Mouse (Mus musculus) heart, embryonic 10.5 days (tissue): Measurements from ENCODE around the gene Ttc9c. TPM values are rescaled to one million over a fixed set of nuclear protein-coding genes. Genes with fewer than 3 reads are reported as not detected.
A peak's percentile ranks its signal among the peaks of the same experiment; 100 is the strongest.

Source experiments
- DNase-seq: peaks from one replicate; pipeline ENCODE4 v3.0.0-alpha.2; 2017; ENCODE audit warnings: low spot score
- H3K27ac ChIP-seq: fragments of 300-500 bp; sonication (generic); 2 replicates; pipeline ENCODE4 v1.5.1; 2016; ENCODE audit warnings: mild to moderate bottlenecking
- H3K27me3 ChIP-seq: fragments of 300-500 bp; sonication (generic); 2 replicates; pipeline ENCODE4 v1.6.1; 2016; ENCODE audit warnings: mild to moderate bottlenecking; ENCODE audit not compliant: poor library complexity, insufficient read depth, severe bottlenecking
- H3K36me3 ChIP-seq: fragments of 300-500 bp; sonication (generic); 2 replicates; pipeline ENCODE4 v1.6.1; 2016; ENCODE audit warnings: mild to moderate bottlenecking, moderate library complexity
- H3K4me1 ChIP-seq: fragments of 300-500 bp; sonication (generic); 2 replicates; pipeline ENCODE4 v1.6.1; 2016; ENCODE audit warnings: mild to moderate bottlenecking
- H3K4me3 ChIP-seq: fragments of 300-500 bp; sonication (generic); 2 replicates; pipeline ENCODE4 v1.5.1; 2016; ENCODE audit warnings: mild to moderate bottlenecking, moderate library complexity
- H3K9me3 ChIP-seq: fragments of 300-500 bp; sonication (generic); 2 replicates; pipeline ENCODE4 v1.6.1; 2016; ENCODE audit warnings: mild to moderate bottlenecking, moderate library complexity
- WGBS: fragments of 180-500 bp; shearing (Covaris S2); methylation state at CpG from one replicate; pipeline ENCODE4 v1.1.7; 2016; 5-methylcytosine and 5-hydroxymethylcytosine counted together
- polyA plus RNA-seq: library from polyadenylated mRNA; unstranded; fragments of >200 nt; fragmentation: Nextera tagmentation; extraction: Ambion mirVana; gene quantifications from 2 replicates; pipeline ENCODE4 v1.2.1, GENCODE M21; 2016

Ttc9c gene
- polyA plus RNA-seq, 1 experiment from 2014 or later, result 51.3 TPM

DNA sequence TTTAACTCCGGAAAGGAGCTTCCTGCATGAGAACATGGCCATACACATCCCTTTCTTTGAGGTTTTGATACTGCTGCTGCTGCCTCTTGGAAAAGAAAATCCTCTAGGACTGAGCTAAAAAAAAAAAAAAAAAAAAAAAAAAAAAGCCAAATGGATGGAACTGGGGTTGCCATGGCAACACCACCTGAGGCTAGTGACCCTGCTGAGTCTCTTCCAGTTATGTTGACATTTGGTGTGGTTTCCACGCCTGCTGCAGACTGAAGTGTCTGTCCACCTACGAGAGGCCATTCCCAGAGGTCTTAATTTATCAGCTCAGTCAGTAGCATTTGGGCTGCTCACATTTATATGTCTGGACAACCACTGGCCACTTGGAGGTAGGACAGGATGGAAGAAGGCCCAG lies 30.6 kb downstream of the Ttc9c start:
- H3K27me3 ChIP-seq, result no peaks in the 10 kb centered on the region
- peaks cover 26% of the 10 kb centered on the region for H3K36me3 ChIP-seq
- WGBS, result 27% methylated on average over 3 of the region's 3 CpGs
- H3K27ac ChIP-seq, result no peak overlapping the region
- H3K9me3 ChIP-seq, result no peaks in the 10 kb centered on the region
- no peak for DNase-seq
- H3K4me1 ChIP-seq, result peaks cover 11% of the 10 kb centered on the region; the same call in 1 of the 2 replicates
- H3K4me3 ChIP-seq, result no peak overlapping the region

DNA sequence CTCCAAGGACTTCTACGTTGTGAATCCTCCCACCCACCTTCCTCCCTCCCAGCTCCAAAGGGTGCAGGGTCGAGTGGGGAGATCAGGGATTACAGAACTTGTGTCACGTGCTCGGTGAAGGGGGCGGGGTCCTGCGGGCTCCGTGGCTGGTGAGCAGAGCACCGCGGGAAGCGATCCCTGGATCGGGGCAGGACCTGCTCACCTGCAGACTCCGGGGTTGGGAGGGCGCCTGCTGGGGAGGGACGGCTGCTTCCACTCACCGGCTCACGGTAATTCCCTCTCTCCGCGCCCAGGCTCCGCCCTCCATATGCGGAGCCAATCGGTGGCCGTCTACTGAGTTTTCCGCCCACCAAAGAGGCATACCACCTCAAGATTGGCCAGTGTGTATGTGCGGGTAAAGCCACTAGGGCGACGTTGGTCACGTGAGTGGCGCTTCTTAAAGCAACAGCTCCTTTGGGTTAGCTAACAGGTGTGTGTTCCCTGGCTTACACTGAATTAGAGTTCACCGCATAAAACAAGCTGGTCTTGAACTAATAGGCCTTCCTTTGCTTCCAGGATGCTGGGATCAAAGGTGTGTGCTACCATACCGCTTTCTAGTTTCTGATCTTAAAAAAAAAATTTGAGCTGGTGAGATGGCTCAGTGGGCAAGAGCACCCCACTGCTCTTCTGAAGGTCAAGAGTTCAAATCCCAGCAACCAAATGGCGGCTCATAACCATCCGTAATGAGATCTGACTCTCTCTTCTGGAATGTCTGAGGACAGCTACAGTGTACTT lies 32.9 kb downstream of the Ttc9c start, which contains the start of gene Taf6l:
Gene Taf6l, minus strand, starts transcription at position 410 of the 774 bp plus-strand sequence.
- peak within 1 kb of the TSS; percentile 83 for H3K4me3 ChIP-seq
- peaks cover 11% of the 10 kb centered on the region; the same call in 1 of the 2 replicates for H3K4me1 ChIP-seq
- H3K9me3 ChIP-seq, result no peaks in the 10 kb centered on the region
- H3K27me3 ChIP-seq, result no peaks in the 10 kb centered on the region
- peaks cover 35% of the 10 kb centered on the region for H3K36me3 ChIP-seq
- 1% methylated on average over 32 of the region's 32 CpGs for WGBS
- DNase-seq, result peak; percentile 98
- peak within 1 kb of the TSS; percentile 92 for H3K27ac ChIP-seq

DNA sequence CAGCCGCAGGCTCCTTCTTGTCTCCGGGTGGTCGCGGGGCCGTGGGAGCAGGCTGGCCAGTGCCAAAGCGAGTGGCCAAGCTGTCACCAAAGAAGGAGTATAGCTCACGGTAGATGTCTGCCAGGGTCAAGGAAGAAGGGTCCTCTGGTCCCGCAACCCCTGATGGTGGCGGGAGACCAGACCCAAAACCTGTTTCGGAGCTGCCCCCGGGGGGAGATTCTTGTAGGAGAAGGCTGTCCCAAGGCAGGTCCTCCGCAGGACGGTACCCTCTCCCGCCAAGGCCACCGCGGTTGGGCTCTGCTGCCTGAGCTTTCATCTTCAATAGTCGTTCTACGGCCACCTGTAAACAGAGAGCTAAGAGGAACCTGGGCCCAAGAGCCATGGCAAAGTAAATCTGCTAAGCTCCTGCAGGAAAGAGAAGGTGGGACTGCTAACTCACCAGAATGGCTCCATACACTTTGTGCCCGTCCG lies 44.1 kb downstream of the Ttc9c start:
- Histone ChIP-seq H3K9me3 (no peaks in the 10 kb centered on the region), H3K4me1 (peaks cover 35% of the 10 kb centered on the region), H3K27ac (peak overlapping the region; percentile 96), H3K4me3 (peak overlapping the region; percentile 88), H3K36me3 (peaks cover 44% of the 10 kb centered on the region), H3K27me3 (no peaks in the 10 kb centered on the region)
- no peak for DNase-seq
- 5% methylated on average over 20 of the region's 20 CpGs for WGBS

DNA sequence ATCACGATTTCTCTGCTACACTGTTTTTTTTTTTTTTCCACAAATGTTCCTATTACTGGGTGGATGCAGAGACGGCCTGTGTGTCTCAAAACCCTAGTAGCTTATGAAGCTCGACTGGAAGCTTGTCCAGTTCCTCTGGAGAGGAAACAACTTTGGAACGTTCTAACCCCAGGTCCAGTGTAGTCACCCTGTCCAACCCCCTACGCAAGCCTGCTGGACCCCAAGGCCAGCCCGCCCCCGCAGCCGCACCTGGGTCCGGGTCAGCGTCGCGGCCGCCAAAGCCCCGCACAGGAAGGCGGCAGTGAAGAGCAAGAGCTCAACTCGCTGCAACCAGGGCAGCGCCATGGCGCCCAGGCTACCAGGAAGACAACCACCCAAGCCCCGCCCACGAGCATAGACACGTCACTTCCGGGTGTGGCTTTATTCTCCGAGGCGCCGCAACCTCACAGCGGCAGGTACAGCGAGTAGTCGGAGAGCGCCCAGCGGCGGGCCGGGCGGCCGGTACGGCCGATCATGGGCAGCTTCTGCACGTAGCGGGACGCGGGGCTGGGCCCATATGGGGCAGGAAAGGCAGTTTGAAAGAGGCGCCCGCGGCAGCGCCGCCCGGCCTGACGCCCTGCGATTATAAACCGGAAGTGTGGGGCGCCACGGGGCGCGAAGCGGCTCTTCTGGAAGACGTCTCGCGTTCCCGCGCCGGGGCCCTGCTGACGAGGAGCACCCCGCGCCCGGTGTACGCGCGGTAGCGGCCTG lies 44.9 kb downstream of the Ttc9c start, which contains the start of gene Tmem179b:
Gene Tmem179b, minus strand, starts transcription at position 382 of the 750 bp plus-strand sequence.
- H3K4me3 ChIP-seq, result peak within 1 kb of the TSS; percentile 88
- DNase-seq, result peak; percentile 98
- H3K27ac ChIP-seq, result peak within 1 kb of the TSS; percentile 96
- no peaks in the 10 kb centered on the region for H3K9me3 ChIP-seq
- H3K27me3 ChIP-seq, result no peaks in the 10 kb centered on the region
- peaks cover 35% of the 10 kb centered on the region for H3K4me1 ChIP-seq
- H3K36me3 ChIP-seq, result peaks cover 45% of the 10 kb centered on the region
- under 1% methylated on average over 68 of the region's 68 CpGs for WGBS

DNA sequence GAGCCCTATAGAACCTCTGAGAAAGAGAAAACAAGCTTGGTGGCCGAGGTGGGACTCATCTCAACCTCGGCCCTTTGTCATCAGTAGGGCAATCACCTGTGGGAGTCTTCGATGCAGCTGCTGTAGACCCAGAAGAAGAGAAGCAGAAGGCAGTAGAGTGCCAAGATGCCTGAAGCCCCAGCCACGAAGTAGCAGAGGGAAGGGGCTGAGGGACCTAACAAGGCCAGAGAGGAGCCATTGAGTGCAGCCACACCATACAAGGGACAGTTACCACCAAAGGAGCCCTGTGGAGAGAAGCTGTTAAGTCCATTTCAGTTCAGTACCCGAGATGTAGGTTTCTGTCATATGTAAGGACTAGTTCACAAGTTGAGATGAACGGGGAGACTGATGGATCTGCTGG lies 45.7 kb downstream of the Ttc9c start:
- peak overlapping the region; percentile 96 for H3K27ac ChIP-seq
- H3K9me3 ChIP-seq, result no peaks in the 10 kb centered on the region
- H3K4me1 ChIP-seq, result peaks cover 35% of the 10 kb centered on the region
- peak overlapping the region; percentile 88 for H3K4me3 ChIP-seq
- H3K27me3 ChIP-seq, result no peaks in the 10 kb centered on the region
- 57% methylated on average over 6 of the region's 6 CpGs for WGBS
- peaks cover 48% of the 10 kb centered on the region for H3K36me3 ChIP-seq
- DNase-seq, result no peak

DNA sequence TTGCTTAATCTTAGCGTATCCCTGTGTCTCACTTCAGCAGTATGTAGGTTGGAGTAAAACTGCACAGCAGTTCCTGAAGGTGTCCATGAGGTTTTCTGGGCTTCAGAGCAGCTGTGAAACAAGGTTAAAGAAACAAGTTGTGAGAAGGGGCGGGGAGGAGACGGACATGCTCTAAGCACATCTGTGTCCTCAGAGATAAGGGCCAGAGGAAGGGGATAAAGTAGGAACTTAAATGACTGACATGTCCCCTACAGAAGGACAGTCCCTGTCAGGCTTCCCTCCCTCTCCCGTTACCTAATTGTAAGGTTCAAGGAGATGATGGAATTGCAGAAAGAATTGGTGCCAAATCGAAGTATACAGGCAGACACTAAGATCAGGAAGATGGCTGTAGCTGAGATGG lies 46.1 kb downstream of the Ttc9c start:
- H3K36me3 ChIP-seq, result peaks cover 48% of the 10 kb centered on the region

DNA sequence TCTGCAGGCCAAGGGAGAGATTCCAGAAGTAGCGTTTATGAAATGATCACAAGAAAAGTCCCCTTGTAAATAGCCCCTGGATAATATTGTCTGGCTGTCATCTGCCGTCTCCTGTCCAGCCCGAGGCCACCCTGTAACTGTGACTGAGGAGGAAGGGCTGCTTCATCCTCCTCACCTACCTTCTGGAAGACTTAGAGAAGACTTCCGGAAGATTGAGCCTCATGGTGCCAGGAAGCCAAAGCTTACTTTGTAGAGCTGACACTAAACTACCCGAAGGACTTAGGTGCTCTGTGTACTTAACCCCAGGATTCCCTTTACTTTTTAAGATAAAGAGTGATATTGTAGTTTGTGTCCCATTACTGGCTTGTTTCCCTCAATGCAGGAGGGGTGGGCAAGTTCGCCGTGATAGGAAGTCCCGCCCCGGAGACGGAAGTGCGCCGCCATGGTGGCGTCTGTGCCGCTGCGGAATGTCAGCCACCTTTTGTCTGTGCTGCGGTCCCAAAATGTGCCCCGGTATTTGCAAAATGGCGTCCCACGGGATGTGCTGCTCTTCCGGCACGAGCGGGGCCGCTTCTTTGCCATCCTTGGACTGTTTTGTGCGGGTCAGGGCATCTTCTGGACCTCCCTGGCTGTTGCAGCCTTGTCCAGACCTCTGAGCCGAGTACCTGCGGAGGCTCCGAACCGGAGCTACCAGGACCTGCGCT lies 48.4 kb downstream of the Ttc9c start, which contains the start of gene Tmem223:
Gene Tmem223, plus strand, starts transcription at position 430 of the 704 bp plus-strand sequence.
- Histone ChIP-seq H3K27ac (peak within 1 kb of the TSS; percentile 98), H3K4me3 (peak within 1 kb of the TSS; percentile 91), H3K4me1 (peaks cover 33% of the 10 kb centered on the region), H3K27me3 (no peaks in the 10 kb centered on the region), H3K9me3 (0 out of 2 replicates have a peak, but pooled peaks cover under 1% of the 10 kb centered on the region), H3K36me3 (peaks cover 69% of the 10 kb centered on the region)
- 22% methylated on average over 29 of the region's 29 CpGs for WGBS
- peak; percentile 93 for DNase-seq

More for the DNA sequence above, 46.1 kb downstream of the Ttc9c start:
- no peak for DNase-seq
- 58% methylated on average over 5 of the region's 5 CpGs for WGBS
- H3K4me3 ChIP-seq, result peak overlapping the region; percentile 88
- peak overlapping the region; percentile 96 for H3K27ac ChIP-seq
- H3K4me1 ChIP-seq, result peaks cover 35% of the 10 kb centered on the region
- H3K27me3 ChIP-seq, result no peaks in the 10 kb centered on the region
- H3K9me3 ChIP-seq, result no peaks in the 10 kb centered on the region

DNA sequence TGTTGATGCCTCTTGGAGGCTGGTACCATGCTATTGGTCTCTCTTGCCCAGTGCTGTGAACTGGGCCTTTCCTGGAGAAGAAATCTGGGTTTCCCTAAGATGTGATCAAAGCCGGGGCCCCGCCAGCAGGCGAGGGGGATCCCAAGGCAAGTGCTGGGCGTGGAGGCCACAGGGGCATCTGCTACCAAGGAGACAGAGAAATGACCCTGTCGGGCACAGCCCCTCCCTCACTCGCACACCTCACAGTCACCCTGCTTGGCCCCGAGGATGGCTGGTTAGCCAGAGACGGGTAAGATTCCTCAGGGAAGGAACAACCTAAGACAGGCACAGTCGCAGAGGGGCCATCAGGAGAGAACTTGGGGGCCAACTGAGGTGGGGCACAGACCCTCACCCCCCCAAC lies 53.6 kb downstream of the Ttc9c start:
- no peak for DNase-seq
- Histone ChIP-seq H3K36me3 (peaks cover 89% of the 10 kb centered on the region), H3K27ac (no peak overlapping the region), H3K4me3 (no peak overlapping the region), H3K27me3 (no peaks in the 10 kb centered on the region), H3K4me1 (peaks cover 4% of the 10 kb centered on the region; the same call in 1 of the 2 replicates), H3K9me3 (0 out of 2 replicates have a peak, but pooled peaks cover 7% of the 10 kb centered on the region)
- 93% methylated on average over 9 of the region's 9 CpGs for WGBS

DNA sequence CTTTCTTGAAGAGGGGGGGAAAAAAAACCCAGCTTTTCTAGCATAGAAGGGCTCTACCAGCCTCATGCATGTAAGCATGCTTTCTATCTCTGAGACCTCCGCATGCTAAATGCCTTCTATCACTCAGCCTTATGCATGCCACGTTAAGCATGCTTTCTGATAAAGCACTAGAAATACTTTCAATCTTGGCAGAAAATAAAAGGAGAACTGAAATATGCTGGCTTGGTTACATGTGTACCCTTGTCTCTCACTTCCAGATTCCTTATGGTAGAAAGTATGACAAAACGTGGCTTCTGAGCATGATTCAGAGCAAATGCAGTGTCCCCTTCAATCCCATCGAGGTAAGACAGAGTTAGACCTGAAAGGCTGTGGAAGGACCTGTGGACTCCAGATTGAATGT lies 55.9 kb downstream of the Ttc9c start:
- Histone ChIP-seq H3K27ac (no peak overlapping the region), H3K4me3 (no peak overlapping the region), H3K27me3 (no peaks in the 10 kb centered on the region), H3K4me1 (peaks cover 2% of the 10 kb centered on the region), H3K36me3 (peaks cover 67% of the 10 kb centered on the region), H3K9me3 (0 out of 2 replicates have a peak, but pooled peaks cover 7% of the 10 kb centered on the region)
- DNase-seq, result no peak
- 89% methylated on average over 4 of the region's 4 CpGs for WGBS

DNA sequence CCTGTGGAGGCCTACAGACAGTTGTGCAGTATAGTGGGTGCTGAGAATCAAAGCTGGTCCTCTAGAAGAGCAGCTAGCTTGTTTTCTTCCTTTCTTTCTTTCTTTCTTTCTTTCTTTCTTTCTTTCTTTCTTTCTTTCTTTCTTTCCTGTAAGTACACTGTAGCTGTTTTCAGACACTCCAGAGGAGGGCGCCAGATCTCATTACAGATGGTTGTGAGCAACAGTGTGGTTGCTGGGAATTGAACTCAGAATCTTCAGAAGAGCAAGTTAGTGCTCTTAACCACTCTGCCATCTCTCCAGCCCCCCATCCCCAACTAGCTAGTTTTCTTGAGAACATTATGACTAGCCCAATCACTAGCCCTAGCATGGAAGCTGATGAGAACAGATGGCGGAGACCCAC lies 58.4 kb downstream of the Ttc9c start:
- Histone ChIP-seq H3K27me3 (no peaks in the 10 kb centered on the region), H3K36me3 (peaks cover 44% of the 10 kb centered on the region), H3K4me1 (peaks cover 10% of the 10 kb centered on the region), H3K4me3 (no peak overlapping the region), H3K9me3 (0 out of 2 replicates have a peak, but pooled peaks cover 7% of the 10 kb centered on the region), H3K27ac (no peak overlapping the region)
- no peak for DNase-seq
- 87% methylated on average over 2 of the region's 2 CpGs for WGBS
